Mouse (Mus musculus) lung, postnatal 14 days (tissue): ENCODE data around the gene Adgrd1.
A peak's percentile ranks its signal among the peaks of the same experiment; 100 is the strongest.
"Not testable (repeated sequence)": the region's sequence is repeated elsewhere in the genome, so short reads cannot be mapped to it uniquely, and the experiment has no call there.

Source experiments
- DNase-seq: peaks from one replicate; pipeline ENCODE4 v3.0.0; 2021

Adgrd1 gene

DNA sequence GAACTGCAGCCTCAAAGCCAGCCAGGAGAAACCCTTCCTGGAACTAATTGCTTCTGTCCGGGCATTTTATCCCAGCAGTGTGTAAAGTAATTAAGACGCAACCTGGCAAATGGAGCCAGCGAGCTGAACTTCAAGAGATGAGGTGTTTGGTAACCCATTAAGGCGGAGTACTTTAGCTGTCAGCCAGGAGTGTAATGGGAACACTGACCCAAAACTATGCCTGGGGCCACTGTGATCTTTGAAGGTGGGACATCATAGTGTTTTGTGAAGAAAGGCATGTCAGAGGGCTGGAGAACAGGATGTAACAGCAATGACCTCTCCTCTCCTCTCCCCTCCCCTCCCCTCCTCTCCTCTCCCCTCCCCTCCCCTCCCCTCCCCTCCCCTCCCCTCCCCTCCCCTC, 7.5 kb downstream of the Adgrd1 start:
- DNase-seq: no peak

DNA sequence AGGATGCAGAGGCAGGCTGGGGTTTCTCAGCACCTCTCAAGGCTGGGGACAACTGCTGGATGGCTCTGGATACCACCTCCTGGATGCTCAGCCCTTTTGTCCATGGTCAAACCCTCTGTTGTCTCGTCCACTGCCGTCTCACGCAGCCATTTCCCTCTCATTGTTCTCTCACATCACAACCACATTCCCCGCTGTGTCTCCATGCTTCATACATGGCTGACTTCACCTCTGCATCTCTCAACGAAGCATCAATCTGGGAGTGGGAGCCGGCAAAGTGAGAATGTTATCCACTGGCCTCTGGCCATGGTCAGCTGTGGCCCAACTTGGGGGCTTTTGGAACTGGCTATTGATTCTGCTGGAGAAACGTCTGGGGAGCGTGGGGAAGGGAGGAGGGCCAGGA, 15.2 kb downstream of the Adgrd1 start:
- DNase-seq: no peak

- DNase-seq: no peak
These were observed 17.4 kb downstream of the Adgrd1 start for GRCm38 (mm10) chr5:129113741-129114476.

DNA sequence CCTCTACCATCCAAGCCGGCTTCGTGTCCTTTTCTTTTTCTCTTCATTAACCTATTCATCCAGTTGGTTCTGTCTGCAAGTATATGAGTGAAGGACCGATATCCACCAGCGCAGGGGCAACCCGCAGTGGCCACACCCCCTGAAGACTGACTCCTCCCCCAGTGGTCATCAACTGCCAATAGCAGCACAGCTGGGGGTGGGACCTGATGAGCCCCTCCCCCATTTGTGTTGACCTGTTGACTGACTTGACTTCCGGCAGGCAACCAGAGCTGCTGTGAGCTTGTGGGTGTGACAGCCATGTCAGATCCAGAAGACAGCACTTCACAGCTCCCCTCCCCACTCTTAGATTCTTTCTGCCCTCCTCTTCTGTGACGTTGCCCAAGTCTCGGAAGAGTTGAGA, 19.7 kb downstream of the Adgrd1 start:
- DNase-seq: no peak

DNA sequence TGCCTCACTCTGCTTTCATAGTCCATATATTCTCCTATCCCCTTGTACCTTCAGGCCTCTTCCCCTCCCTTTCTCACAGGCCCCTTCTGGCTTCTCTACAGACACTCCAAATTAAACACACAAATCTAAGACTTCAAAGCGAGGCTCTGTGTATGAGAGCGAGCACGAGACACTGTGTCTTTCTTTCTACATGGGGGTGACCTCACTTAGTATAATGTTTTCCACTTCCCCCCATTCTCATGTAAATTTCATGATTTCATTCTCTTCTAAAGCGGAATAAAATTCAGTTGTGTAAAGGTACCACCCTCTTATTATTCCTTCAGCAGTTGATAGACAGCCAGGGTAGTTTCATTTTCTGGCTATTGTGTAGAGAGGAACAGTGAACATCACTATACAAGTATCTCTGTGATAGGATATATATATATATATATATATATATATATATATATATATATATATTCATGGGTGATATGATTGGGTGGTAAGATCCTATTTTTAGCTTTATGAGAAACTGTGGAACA, 21.1 kb downstream of the Adgrd1 start:
- no peak for DNase-seq

- no peak for DNase-seq
These were observed 22.0 kb downstream of the Adgrd1 start for GRCm38 (mm10) chr5:129118523-129118922.

DNA sequence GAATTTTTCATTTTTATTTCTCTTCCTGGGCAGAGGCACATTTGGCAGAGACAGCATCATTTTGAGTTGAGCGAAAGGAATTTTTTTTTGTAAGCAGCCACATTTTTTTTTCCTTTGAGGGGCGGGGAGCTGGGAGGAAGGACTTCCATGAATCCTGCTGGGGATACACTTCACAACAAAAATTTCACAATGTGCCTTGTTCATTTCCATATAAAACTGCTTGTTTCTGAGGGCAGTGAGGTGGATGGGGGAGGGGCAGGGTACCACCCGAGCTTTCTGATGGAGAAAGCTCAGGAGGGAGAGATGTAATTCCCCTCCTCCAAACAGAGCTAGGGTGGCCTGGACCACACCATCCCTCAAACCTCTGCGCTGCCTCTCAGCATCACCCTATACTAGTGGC, 22.6 kb downstream of the Adgrd1 start:
- no peak for DNase-seq

DNA sequence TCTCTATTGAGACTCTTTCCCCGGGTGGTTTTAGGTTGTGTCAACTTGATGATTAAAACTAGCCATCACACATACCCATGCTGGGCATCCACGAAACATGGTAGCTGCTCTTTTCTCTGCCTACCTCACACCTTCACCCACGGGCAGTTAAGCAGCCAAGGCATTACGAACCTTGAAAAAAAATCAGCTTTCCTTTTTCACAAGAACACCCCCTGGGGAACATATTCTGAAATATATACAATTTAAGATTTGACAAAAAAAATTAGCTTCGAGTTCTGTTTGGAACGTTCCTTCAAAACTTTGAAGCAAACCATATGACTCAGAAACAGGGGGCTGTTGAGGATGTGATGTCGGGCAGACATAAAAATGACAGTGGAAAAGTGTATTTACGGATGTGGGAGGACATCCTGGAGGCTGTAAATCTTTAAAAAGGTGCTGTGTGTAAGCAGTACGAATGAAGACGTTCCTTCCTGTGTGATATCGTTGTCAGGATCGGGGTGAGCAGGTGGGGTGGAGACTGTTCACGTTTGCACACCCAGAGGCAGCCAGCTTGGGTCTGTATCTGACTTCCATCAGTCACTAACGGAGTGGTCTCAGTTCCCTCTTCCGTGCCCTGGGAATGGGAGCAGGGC, 25.2 kb downstream of the Adgrd1 start:
- DNase-seq: no peak

DNA sequence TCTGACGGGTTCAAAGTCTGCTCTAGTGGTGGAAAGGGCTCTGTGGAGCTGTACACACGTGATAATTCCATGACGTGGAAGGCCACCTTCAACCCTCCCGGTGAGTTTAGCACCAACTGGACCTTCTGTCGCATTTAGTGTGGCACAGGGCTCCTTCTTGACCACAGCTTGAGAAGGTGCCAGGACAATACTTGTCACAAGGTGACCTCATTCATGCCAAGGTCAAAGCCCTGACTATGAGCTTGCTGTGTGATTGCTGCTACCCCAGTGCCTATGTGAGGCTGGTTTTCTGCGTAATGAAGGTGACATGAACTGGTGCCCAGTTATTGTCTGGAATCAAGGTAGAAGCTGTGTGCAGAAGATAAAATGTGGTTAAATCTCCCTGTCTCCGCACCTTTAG, 25.9 kb downstream of the Adgrd1 start:
- DNase-seq: no peak

DNA sequence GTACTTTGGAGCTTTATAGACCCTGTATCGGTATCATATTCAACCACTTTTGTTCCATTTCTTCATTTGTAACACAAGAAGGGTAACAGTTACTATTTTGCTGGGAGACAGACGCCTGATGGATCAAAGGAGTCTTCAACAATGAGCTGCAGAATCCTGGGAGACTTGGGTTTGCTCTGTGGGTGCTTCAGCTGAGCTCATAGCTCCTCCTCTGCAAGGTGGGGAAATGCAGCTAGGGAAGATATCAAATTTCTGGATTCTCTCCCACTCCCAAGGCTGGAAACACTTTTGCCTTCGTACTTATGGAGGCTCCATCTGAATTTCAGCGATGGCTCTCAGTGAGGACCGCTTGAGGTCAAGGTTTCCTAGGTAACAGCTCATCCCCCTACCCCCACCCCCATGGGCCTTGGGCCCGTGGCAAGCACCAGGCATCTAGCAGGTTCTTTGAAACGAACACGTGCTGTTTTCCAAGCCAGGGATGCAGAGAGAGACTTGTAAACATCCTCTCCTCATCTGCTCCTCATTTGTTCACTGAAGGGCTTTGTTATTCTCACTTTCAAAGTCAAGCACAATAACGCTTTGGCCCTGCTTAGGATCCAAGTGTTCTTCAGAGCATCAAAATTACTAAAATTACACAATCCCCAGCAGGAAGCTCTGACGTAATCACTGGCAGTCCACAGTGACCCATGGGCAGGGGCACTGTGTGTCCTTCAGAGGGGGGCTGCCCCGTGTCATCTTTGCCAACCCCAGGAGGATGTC, 27.7 kb downstream of the Adgrd1 start:
- no peak for DNase-seq

GRCm38 (mm10) chr5:129128310-129128709, 31.8 kb downstream of the Adgrd1 start:
- DNase-seq: not testable (repeated sequence)

GRCm38 (mm10) chr5:129130301-129130700, 33.8 kb downstream of the Adgrd1 start:
- DNase-seq: no peak

- no peak for DNase-seq
These were observed 40.9 kb downstream of the Adgrd1 start for GRCm38 (mm10) chr5:129137405-129137804.

GRCm38 (mm10) chr5:129138576-129138975, 42.0 kb downstream of the Adgrd1 start:
- DNase-seq: no peak

GRCm38 (mm10) chr5:129142801-129143200, 46.3 kb downstream of the Adgrd1 start:
- DNase-seq: no peak

- peak; percentile 22 for DNase-seq
These were observed 48.9 kb downstream of the Adgrd1 start for GRCm38 (mm10) chr5:129145307-129145935.

- no peak for DNase-seq
These were observed 50.5 kb downstream of the Adgrd1 start for GRCm38 (mm10) chr5:129146892-129147509.

- no peak for DNase-seq
These were observed 51.9 kb downstream of the Adgrd1 start for GRCm38 (mm10) chr5:129148485-129148884.

- no peak for DNase-seq
These were observed 58.7 kb downstream of the Adgrd1 start for GRCm38 (mm10) chr5:129155023-129155901.

- DNase-seq: no peak
These were observed 59.4 kb downstream of the Adgrd1 start for GRCm38 (mm10) chr5:129155902-129156311.

DNA sequence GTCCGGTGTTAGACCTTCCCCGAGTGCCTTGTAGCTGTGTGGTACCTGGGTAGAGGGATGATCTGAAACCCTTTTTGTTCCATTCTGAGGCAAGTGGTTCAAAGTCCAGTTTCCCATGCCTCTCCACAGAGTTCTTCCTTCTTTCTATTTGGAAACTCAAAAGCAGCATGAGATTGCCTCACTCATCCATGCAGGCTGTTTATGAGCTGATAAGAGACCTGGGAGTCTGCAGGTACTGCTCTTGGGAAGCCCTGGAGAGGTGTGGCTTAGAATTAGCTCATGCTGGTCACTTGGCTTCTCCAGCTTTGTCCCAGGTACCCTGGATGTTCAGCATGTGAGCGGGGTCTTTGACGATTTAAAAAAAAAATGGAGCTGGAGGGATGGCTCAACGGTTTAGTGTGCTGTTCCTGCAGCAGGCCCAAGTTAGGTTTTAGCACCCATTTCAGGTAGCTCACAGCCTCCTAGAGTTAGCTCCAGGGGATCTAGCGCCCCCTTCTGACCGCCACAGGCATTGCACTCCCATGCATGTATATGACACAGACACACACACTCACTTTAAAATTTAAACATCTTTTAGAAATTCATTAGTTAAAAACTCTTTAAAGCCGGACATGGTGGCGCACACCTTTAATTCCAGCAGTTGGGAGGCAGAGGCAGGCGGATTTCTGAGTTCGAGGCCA, 65.0 kb downstream of the Adgrd1 start:
- DNase-seq: no peak
